Mouse (Mus musculus) heart, embryonic 15.5 days (tissue): ENCODE measurements around the gene Abhd16a. TPM values are rescaled to one million over a fixed set of nuclear protein-coding genes. Genes with fewer than 3 reads are reported as not detected.

ENCODE experiments used
- ATAC-seq: fragments of 200-750 bp; cut with Nextera tagmentation; replicated peaks from 2 replicates; pipeline ENCODE4 v1.8.0; 2017; ENCODE audit warnings: low read depth, moderate TSS enrichment; ENCODE audit not compliant: insufficient number of reproducible peaks, insufficient read depth, low FRiP score
- H3K27ac ChIP-seq: fragments of 300-500 bp; sonication (generic); 2 replicates; pipeline ENCODE4 v1.5.1; 2015; ENCODE audit warnings: mild to moderate bottlenecking, inconsistent platforms
- H3K27me3 ChIP-seq: fragments of 300-500 bp; sonication (generic); 2 replicates; pipeline ENCODE4 v1.6.1; 2015; ENCODE audit warnings: inconsistent platforms
- H3K36me3 ChIP-seq: fragments of 300-500 bp; sonication (generic); 2 replicates; pipeline ENCODE4 v1.6.1; 2015; ENCODE audit warnings: mild to moderate bottlenecking, inconsistent platforms
- H3K4me1 ChIP-seq: fragments of 300-500 bp; sonication (generic); replicated peaks from 2 replicates; pipeline ENCODE4 v1.6.1; 2015; ENCODE audit warnings: inconsistent platforms
- H3K4me2 ChIP-seq: fragments of 300-500 bp; sonication (generic); 2 replicates; pipeline ENCODE4 v1.6.1; 2015; ENCODE audit warnings: inconsistent platforms, mild to moderate bottlenecking, moderate library complexity
- H3K4me3 ChIP-seq: fragments of 300-500 bp; sonication (generic); 2 replicates; pipeline ENCODE4 v1.5.1; 2015; ENCODE audit warnings: mild to moderate bottlenecking, inconsistent platforms
- H3K9ac ChIP-seq: fragments of 300-500 bp; sonication (generic); 2 replicates; pipeline ENCODE4 v1.6.1; 2015; ENCODE audit warnings: mild to moderate bottlenecking, inconsistent platforms
- H3K9me3 ChIP-seq: fragments of 300-500 bp; sonication (generic); replicated peaks from 2 replicates; pipeline ENCODE4 v1.6.1; 2016; ENCODE audit warnings: inconsistent platforms
- WGBS: fragments of 180-500 bp; shearing (Covaris S2); methylation state at CpG from one replicate; pipeline ENCODE4 v1.1.7; 2015; ENCODE audit warnings: mixed read lengths; 5-methylcytosine and 5-hydroxymethylcytosine counted together
- polyA plus RNA-seq: library from polyadenylated mRNA; unstranded; fragments of >200 nt; fragmentation: Nextera tagmentation; extraction: Ambion mirVana; gene quantifications from 2 replicates; pipeline ENCODE4 v1.2.1, GENCODE M21; 2015

The Abhd16a gene
- polyA plus RNA-seq, 1 experiment from 2014 or later, result 64.7 TPM

DNA sequence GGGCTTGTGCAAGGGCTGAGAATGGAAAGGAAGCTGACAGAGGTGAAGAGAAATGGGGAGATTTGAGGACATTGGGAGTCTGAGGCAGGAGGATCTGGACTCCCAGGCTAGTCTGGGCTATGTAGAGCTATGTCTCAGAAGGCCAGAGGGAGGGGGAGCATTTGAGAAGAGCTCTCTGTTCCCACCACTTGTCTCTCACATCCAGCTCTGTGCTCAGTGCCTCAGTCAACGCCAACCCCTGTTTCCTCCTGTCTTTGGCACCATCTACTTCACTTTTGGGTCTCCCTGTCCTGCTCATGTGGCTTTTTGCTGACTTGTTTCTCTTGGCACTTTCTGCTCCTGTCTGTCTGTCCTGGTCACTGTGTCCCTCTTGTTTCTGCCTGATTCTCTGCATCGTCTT is 11.8 kb upstream of the Abhd16a start:
- Histone ChIP-seq H3K4me2 (peak overlapping the region; percentile 59), H3K4me1 (peaks cover 26% of the 10 kb centered on the region), H3K27ac (peak overlapping the region; percentile 10; the same call in 1 of the 2 replicates), H3K4me3 (peak overlapping the region; percentile 37), H3K27me3 (peaks cover 4% of the 10 kb centered on the region; the same call in 1 of the 2 replicates), H3K9me3 (no peaks in the 10 kb centered on the region), H3K36me3 (no peaks in the 10 kb centered on the region), H3K9ac (peak overlapping the region; percentile 14; the same call in 1 of the 2 replicates)
- ATAC-seq, result no peak
- 41% methylated on average over 2 of the region's 2 CpGs for WGBS

GRCm38 (mm10) chr17:35077786-35078233 is 11.3 kb upstream of the Abhd16a start, which contains the start of gene Ly6g6d:
Ly6g6d (minus strand) TSS chr17:35078065.
- no peaks in the 10 kb centered on the region for H3K36me3 ChIP-seq
- H3K4me3 ChIP-seq, result peak within 1 kb of the TSS; percentile 37
- H3K27ac ChIP-seq, result peak within 1 kb of the TSS; percentile 10; the same call in 1 of the 2 replicates
- H3K27me3 ChIP-seq, result peaks cover 4% of the 10 kb centered on the region; the same call in 1 of the 2 replicates
- peak; percentile 43; the same call in 1 of the 2 replicates for ATAC-seq
- H3K4me1 ChIP-seq, result peaks cover 26% of the 10 kb centered on the region
- H3K9ac ChIP-seq, result peak within 1 kb of the TSS; percentile 42
- H3K9me3 ChIP-seq, result no peaks in the 10 kb centered on the region
- peak within 1 kb of the TSS; percentile 59 for H3K4me2 ChIP-seq
- WGBS, result 12% methylated on average over 14 of the region's 14 CpGs

- Histone ChIP-seq H3K9me3 (no peaks in the 10 kb centered on the region), H3K4me3 (no peak overlapping the region), H3K4me2 (peak overlapping the region; percentile 52), H3K36me3 (no peaks in the 10 kb centered on the region), H3K27me3 (0 out of 2 replicates have a peak, but pooled peaks cover 4% of the 10 kb centered on the region), H3K4me1 (peaks cover 26% of the 10 kb centered on the region), H3K9ac (no peak overlapping the region), H3K27ac (0 out of 2 replicates have a peak overlapping the region, but pooled peaks have one; percentile 8)
- 17% methylated on average over 9 of the region's 9 CpGs for WGBS
- ATAC-seq, result no peak; the same call in 1 of the 2 replicates
Observed at GRCm38 (mm10) chr17:35079778-35080177, 9.3 kb upstream of the Abhd16a start.

DNA sequence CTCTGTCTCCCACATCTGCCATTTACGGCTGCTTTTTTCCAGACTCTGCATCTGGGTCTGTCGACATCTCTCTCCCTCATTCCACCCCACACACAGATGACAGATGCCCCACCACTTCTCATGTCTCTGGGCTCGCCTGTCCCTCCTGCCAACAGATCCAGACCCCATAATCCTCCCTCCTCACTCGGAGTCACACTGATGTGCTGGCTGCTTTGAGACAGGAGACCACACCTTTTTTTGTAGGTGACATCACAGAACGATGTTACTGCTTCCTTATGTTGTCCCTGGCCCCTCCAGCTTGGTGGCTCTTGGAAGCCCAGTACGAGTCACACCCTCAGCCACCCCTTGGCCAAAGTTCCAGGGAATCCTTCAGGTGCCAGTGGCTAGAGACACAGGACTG is 8.8 kb upstream of the Abhd16a start:
- H3K9ac ChIP-seq, result no peak overlapping the region

DNA sequence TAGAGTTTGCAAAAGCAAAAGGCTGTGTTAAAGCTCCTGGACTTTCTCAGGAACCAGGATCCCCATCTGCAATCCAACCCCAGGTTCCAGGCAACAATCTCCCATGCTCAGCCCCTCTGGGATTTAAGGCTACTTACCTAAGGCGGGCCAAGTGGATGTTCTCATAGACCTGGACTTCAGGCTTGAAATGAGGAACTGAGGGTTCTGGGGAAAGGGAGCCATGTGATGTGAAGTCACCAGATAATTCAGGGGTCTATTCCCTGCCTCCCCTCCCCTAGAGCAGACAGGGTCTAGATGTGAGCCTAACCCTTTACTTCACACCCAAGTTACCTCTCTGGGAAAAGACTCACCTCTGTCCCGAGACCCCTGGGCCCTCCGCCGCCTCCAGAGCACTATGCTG is 8.4 kb upstream of the Abhd16a start:
- no peak overlapping the region for H3K9ac ChIP-seq
- ATAC-seq, result no peak

More for the DNA sequence above, 8.8 kb upstream of the Abhd16a start:
- Histone ChIP-seq H3K27ac (0 out of 2 replicates have a peak overlapping the region, but pooled peaks have one; percentile 8), H3K36me3 (no peaks in the 10 kb centered on the region), H3K9me3 (no peaks in the 10 kb centered on the region), H3K4me3 (no peak overlapping the region), H3K4me1 (peaks cover 26% of the 10 kb centered on the region), H3K4me2 (peak overlapping the region; percentile 52), H3K27me3 (0 out of 2 replicates have a peak, but pooled peaks cover 4% of the 10 kb centered on the region)
- 35% methylated on average over 6 of the region's 6 CpGs for WGBS
- no peak for ATAC-seq

GRCm38 (mm10) chr17:35082841-35083576 is 6.1 kb upstream of the Abhd16a start:
- WGBS, result 76% methylated on average over 16 of the region's 16 CpGs
- Histone ChIP-seq H3K9ac (no peak overlapping the region), H3K27ac (no peak overlapping the region), H3K4me2 (no peak overlapping the region), H3K4me1 (peaks cover 12% of the 10 kb centered on the region), H3K36me3 (no peaks in the 10 kb centered on the region), H3K27me3 (0 out of 2 replicates have a peak, but pooled peaks cover 4% of the 10 kb centered on the region), H3K4me3 (no peak overlapping the region), H3K9me3 (no peaks in the 10 kb centered on the region)
- no peak for ATAC-seq

More for the DNA sequence above, 8.4 kb upstream of the Abhd16a start:
- H3K36me3 ChIP-seq, result no peaks in the 10 kb centered on the region
- H3K27me3 ChIP-seq, result 0 out of 2 replicates have a peak, but pooled peaks cover 4% of the 10 kb centered on the region
- H3K4me3 ChIP-seq, result no peak overlapping the region
- no peak overlapping the region for H3K4me2 ChIP-seq
- no peaks in the 10 kb centered on the region for H3K9me3 ChIP-seq
- no peak overlapping the region for H3K27ac ChIP-seq
- H3K4me1 ChIP-seq, result peaks cover 26% of the 10 kb centered on the region
- WGBS, result 82% methylated on average over 4 of the region's 4 CpGs

GRCm38 (mm10) chr17:35083929-35084497 is 5.0 kb upstream of the Abhd16a start:
- H3K27ac ChIP-seq, result no peak overlapping the region
- peaks cover 10% of the 10 kb centered on the region for H3K4me1 ChIP-seq
- ATAC-seq, result no peak
- no peak overlapping the region for H3K4me3 ChIP-seq
- H3K27me3 ChIP-seq, result 0 out of 2 replicates have a peak, but pooled peaks cover 4% of the 10 kb centered on the region
- no peaks in the 10 kb centered on the region for H3K36me3 ChIP-seq
- WGBS, result 55% methylated on average over 3 of the region's 3 CpGs
- no peaks in the 10 kb centered on the region for H3K9me3 ChIP-seq
- H3K4me2 ChIP-seq, result no peak overlapping the region
- H3K9ac ChIP-seq, result no peak overlapping the region

DNA sequence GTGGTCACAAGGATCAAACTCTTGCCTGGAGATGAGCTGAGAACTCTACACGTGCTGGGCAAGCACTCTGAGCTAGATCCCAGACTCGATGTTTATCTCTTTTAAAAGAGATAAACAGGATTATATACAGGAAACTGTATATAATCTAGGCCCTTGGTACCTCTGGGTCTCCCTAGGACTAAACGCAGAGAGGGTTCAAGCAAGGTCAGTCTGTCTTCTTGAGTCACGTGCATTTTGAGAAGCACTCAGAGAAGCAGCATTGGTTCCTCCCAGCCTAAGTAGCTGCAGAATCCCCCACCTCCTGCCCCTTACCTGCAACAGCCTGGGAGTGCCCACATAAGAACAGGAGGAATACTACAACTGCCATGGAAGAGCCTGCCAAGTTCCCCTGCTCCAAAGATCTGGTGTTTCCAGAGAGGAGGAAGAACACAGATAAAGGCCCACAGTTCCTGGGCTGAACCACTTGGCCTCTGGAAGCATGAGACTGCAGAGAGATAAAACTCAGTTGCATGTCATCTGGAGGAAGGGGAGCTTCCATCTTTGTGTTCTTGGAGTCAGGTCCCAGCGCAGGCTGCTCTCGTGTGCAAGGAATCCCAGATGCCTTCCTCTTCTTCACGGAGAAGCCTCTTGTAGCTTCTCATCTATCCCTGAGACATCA is 3.7 kb upstream of the Abhd16a start, which contains the start of gene Ly6g6f:
Gene Ly6g6f, minus strand, starts transcription at position 403 of the 658 bp plus-strand sequence.
- H3K36me3 ChIP-seq, result no peaks in the 10 kb centered on the region
- ATAC-seq, result no peak
- H3K27ac ChIP-seq, result no peak within 1 kb of the TSS
- H3K9me3 ChIP-seq, result no peaks in the 10 kb centered on the region
- peaks cover 6% of the 10 kb centered on the region for H3K4me1 ChIP-seq
- H3K4me2 ChIP-seq, result no peak within 1 kb of the TSS
- H3K4me3 ChIP-seq, result no peak within 1 kb of the TSS
- H3K9ac ChIP-seq, result no peak within 1 kb of the TSS
- 0 out of 2 replicates have a peak, but pooled peaks cover 4% of the 10 kb centered on the region for H3K27me3 ChIP-seq
- 50% methylated on average over 7 of the region's 7 CpGs for WGBS

- no peaks in the 10 kb centered on the region for H3K27me3 ChIP-seq
- no peak for ATAC-seq
- 29% methylated on average over 2 of the region's 2 CpGs for WGBS
- H3K9ac ChIP-seq, result no peak overlapping the region
- H3K9me3 ChIP-seq, result no peaks in the 10 kb centered on the region
- H3K4me2 ChIP-seq, result no peak overlapping the region
- peaks cover 11% of the 10 kb centered on the region for H3K4me1 ChIP-seq
- no peak overlapping the region for H3K27ac ChIP-seq
- no peak overlapping the region for H3K4me3 ChIP-seq
- H3K36me3 ChIP-seq, result peaks cover 15% of the 10 kb centered on the region
Observed at GRCm38 (mm10) chr17:35088151-35088550, 912 bp upstream of the Abhd16a start.

DNA sequence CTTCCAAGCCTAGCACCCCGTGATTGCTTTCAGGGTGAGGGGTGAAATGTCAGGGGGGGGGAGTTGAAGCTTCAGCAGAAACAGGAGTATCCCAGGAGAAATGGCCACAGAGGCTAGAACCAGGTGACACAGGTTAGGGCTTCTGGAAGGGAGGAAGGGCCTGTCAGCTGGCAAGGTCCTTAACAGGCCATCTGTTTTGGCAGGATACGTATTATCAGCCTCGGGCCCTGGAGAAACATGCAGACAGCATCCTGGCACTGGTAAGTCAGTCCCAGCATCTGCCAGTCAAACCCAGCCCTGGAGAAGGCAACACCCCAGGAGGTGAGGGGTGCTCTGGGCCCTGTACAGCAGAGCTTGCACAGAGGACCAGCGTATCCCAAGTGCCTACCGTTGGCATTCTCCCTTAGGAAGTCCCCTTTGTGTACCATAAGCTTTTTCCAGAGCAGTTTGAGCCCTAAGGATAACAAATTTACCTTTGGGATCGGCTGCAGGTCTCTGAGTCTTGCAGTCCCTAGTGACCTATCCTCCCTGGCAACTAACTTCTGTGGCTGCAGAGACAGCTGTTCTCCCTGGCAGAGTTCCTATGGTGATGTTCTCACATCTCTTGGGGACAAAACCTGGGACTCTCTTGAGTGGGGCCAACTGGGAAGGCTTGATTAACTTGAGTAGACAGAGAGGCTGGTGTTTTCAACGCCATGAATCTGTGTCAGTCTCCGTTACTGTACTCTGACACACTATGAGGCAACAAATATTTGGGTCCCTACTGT is 1.3 kb downstream of the Abhd16a start:
- Histone ChIP-seq H3K27me3 (no peaks in the 10 kb centered on the region), H3K9ac (peak overlapping the region; percentile 82), H3K4me3 (peak overlapping the region; percentile 59), H3K4me1 (peaks cover 11% of the 10 kb centered on the region), H3K9me3 (no peaks in the 10 kb centered on the region), H3K36me3 (peaks cover 35% of the 10 kb centered on the region), H3K27ac (peak overlapping the region; percentile 95), H3K4me2 (peak overlapping the region; percentile 74)
- 55% methylated on average over 8 of the region's 8 CpGs for WGBS
- no peak for ATAC-seq
